Mouse (Mus musculus): ENCODE results near the gene Clasp1. TPM values are rescaled to one million over a fixed set of nuclear protein-coding genes. Genes with fewer than 3 reads are reported as not detected.

Gene Clasp1
- total and polyA plus RNA-seq, 3 experiments: 13.9 to 21.3 TPM; not detected in 1

DNA sequence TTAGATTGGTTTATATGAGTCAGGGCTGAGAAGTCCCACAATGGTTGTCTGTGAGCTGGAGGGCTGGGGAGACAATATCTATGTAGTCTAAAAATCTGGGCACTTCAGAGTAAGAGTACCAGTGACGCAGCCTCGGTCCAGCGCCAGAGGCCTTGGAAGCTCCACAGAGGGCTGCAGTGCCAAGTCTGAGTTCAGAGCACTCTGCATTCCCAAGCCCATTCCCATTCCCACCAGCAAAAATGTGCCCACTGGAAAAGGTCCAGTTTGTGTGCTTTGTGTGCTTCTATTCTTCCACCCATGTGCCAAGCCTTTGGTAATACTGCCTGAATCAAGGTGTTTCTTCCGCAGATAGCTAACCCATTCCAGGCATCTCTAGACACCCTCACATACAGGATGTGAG lies 49.0 kb downstream of the Clasp1 start:
- Histone ChIP-seq H3K4me3 (ENCODE audit: control insufficient read depth in 1 of 2, insufficient read depth in 1 of 2, low read depth in 2 of 2, low read length in 2 of 2) (no peak overlapping the region), H3K27me3 (ENCODE audit: control insufficient read depth in 1 of 2, insufficient read depth in 2 of 2, low read length in 2 of 2) (no peaks in the 10 kb centered on the region), H3K4me1 (ENCODE audit: control insufficient read depth in 1 of 2, insufficient read depth in 2 of 2, low read length in 2 of 2) (no peaks in the 10 kb centered on the region), H3K27ac (ENCODE audit: control insufficient read depth, low read depth, low read length) (no peak overlapping the region), H3K9ac (ENCODE audit: control insufficient read depth, low read depth, low read length, poor library complexity, severe bottlenecking) (no peak overlapping the region), H3K9me3 (replicated peaks; ENCODE audit: insufficient read depth, low read length) (no peaks in the 10 kb centered on the region), H3K79me2 (ENCODE audit: control insufficient read depth, insufficient read depth, low read length, poor library complexity) (peaks cover 13% of the 10 kb centered on the region; the same call in 1 of the 2 replicates), H3K36me3 (ENCODE audit: control insufficient read depth in 1 of 2, insufficient read depth in 2 of 2, low read length in 2 of 2) (peaks cover 0 to 2% of the 10 kb centered on the region in 2 experiments; a peak in 2 of 4 replicates)
- no peak for DNase-seq (ENCODE audit: low read depth, low spot score)
- TF ChIP-seq CTCF (IDR thresholded peaks at IDR 0.05 in 2 of 3, conservative IDR thresholded peaks at IDR 0.05 in 1 of 3; ENCODE audit: control insufficient read depth in 1 of 3, insufficient read depth in 1 of 3, low read depth in 2 of 3, low read length in 3 of 3, poor library complexity in 1 of 3, severe bottlenecking in 1 of 3): no peak
- no peak for TF ChIP-seq JUND (IDR thresholded peaks at IDR 0.05; ENCODE audit: low read depth, low read length)
- no peak for TF ChIP-seq ZMIZ1 (IDR thresholded peaks at IDR 0.05; ENCODE audit: low read depth, low read length)
- TF ChIP-seq USF2 (IDR thresholded peaks at IDR 0.05; ENCODE audit: borderline replicate concordance in 1 of 2, insufficient read depth in 1 of 2, low read depth in 1 of 2, low read length in 2 of 2): no peak
- no peak for TF ChIP-seq ELF1 (IDR thresholded peaks at IDR 0.05; ENCODE audit: low read depth, low read length)
- no peak for TF ChIP-seq GABPA (IDR thresholded peaks at IDR 0.05; ENCODE audit: low read depth, low read length)
- TF ChIP-seq NELFE (IDR thresholded peaks at IDR 0.05; ENCODE audit: low read depth, low read length): no peak
- no peak for TF ChIP-seq MEF2A (IDR thresholded peaks at IDR 0.05; ENCODE audit: extremely low read depth, insufficient replicate concordance, low read depth, low read length, poor library complexity, severe bottlenecking)
- no peak for TF ChIP-seq MAFK (IDR thresholded peaks at IDR 0.05; ENCODE audit: borderline replicate concordance, low read depth, low read length)
- TF ChIP-seq POLR2AphosphoS5 (IDR thresholded peaks at IDR 0.05; ENCODE audit: borderline replicate concordance, low read depth, low read length): no peak
- no peak for TF ChIP-seq KAT2A (conservative IDR thresholded peaks at IDR 0.05; ENCODE audit: low read depth, low read length)
- no peak for TF ChIP-seq ZC3H11A (IDR thresholded peaks at IDR 0.05; ENCODE audit: low read depth, low read length)
- no peak for TF ChIP-seq POLR2A (IDR thresholded peaks at IDR 0.05; ENCODE audit: control insufficient read depth in 1 of 2, insufficient read depth in 1 of 2, low read depth in 1 of 2, low read length in 2 of 2, poor library complexity in 1 of 2)
- TF ChIP-seq ETS1 (IDR thresholded peaks at IDR 0.05; ENCODE audit: low read depth, low read length): no peak

DNA sequence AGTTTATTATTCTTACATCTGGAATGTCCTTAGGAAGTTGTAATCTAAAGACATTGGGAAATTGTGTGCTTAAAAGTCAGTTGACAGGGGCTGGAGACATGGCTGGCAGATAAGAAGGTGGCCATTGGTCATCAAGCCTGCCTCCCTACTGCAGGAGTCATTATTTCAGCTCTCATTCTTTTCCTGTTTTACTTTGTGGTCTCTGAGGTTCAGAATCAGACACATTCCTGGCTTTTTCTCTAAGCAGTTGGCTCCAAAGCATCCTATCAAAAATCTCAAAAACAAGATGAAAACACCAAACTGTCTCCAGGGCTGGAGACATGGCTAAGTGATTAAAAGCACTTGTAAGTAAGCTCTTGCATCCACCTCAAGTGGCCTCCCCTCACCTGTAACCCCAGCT lies 49.5 kb downstream of the Clasp1 start:
- TF ChIP-seq HCFC1 (IDR thresholded peaks at IDR 0.05; ENCODE audit: low read depth, low read length) (no peak), GABPA (IDR thresholded peaks at IDR 0.05; ENCODE audit: low read depth, low read length) (no peak), E2F4 (IDR thresholded peaks at IDR 0.05; ENCODE audit: borderline replicate concordance, low read depth, low read length) (no peak), CHD1 (IDR thresholded peaks at IDR 0.05; ENCODE audit: low read depth, low read length) (no peak), ZMIZ1 (IDR thresholded peaks at IDR 0.05; ENCODE audit: low read depth, low read length) (no peak), RAD21 (IDR thresholded peaks at IDR 0.05; ENCODE audit: low read depth, low read length) (no peak), CTCF (IDR thresholded peaks at IDR 0.05 in 2 of 3, conservative IDR thresholded peaks at IDR 0.05 in 1 of 3; ENCODE audit: control insufficient read depth in 1 of 3, insufficient read depth in 1 of 3, low read depth in 2 of 3, low read length in 3 of 3, poor library complexity in 1 of 3, severe bottlenecking in 1 of 3) (no peak), RCOR1 (IDR thresholded peaks at IDR 0.05; ENCODE audit: low read depth, low read length) (no peak), POLR2A (IDR thresholded peaks at IDR 0.05; ENCODE audit: control insufficient read depth in 1 of 2, insufficient read depth in 1 of 2, low read depth in 1 of 2, low read length in 2 of 2, poor library complexity in 1 of 2) (no peak), MAZ (IDR thresholded peaks at IDR 0.05; ENCODE audit: low read depth, low read length) (no peak), GATA1 (IDR thresholded peaks at IDR 0.05; ENCODE audit: low read depth, low read length) (no peak), SIN3A (IDR thresholded peaks at IDR 0.05; ENCODE audit: low read length) (no peak)
- peaks cover 0 to 2% of the 10 kb centered on the region in 2 experiments; a peak in 2 of 4 replicates for H3K36me3 ChIP-seq (ENCODE audit: control insufficient read depth in 1 of 2, insufficient read depth in 2 of 2, low read length in 2 of 2)

More for the DNA sequence above, 49.5 kb downstream of the Clasp1 start:
- Histone ChIP-seq H3K27ac (ENCODE audit: control insufficient read depth, low read depth, low read length) (no peak overlapping the region), H3K79me2 (ENCODE audit: control insufficient read depth, insufficient read depth, low read length, poor library complexity) (peaks cover 11% of the 10 kb centered on the region; the same call in 1 of the 2 replicates), H3K4me3 (ENCODE audit: control insufficient read depth in 1 of 2, insufficient read depth in 1 of 2, low read depth in 2 of 2, low read length in 2 of 2) (no peak overlapping the region), H3K4me1 (ENCODE audit: control insufficient read depth in 1 of 2, insufficient read depth in 2 of 2, low read length in 2 of 2) (no peaks in the 10 kb centered on the region), H3K27me3 (ENCODE audit: control insufficient read depth in 1 of 2, insufficient read depth in 2 of 2, low read length in 2 of 2) (no peaks in the 10 kb centered on the region), H3K9ac (ENCODE audit: control insufficient read depth, low read depth, low read length, poor library complexity, severe bottlenecking) (no peak overlapping the region), H3K9me3 (replicated peaks; ENCODE audit: insufficient read depth, low read length) (no peaks in the 10 kb centered on the region)
- DNase-seq (ENCODE audit: low read depth, low spot score): no peak

Measured in MEL (cell line).